Mouse (Mus musculus): ENCODE data around the gene Nckap1.

- no peak for TF ChIP-seq CTCF (IDR thresholded peaks at IDR 0.05; ENCODE audit: extremely low read depth, insufficient read length, insufficient replicate concordance, low read depth, low read length)
- no peak for TF ChIP-seq POLR2A (IDR thresholded peaks at IDR 0.05; ENCODE audit: low read depth, low read length)
Observed at GRCm38 (mm10) chr2:80561478-80561877, 19.7 kb downstream of the Nckap1 start.

Measured in small intestine, adult 2 months (tissue).